Mouse (Mus musculus) gastrocnemius, postnatal 4 days (tissue): ENCODE measurements at regions not wholly inside any gene's neighbourhood (a gene's known extent, or its start where the extent isn't known, plus 50 kb on each side); places are given as distances from the start of the nearest gene placed in this dataset.

ENCODE experiments used
- DNase-seq, 2 experiments: peaks; one replicate each; pipeline ENCODE4 v3.0.0; 2021 to 2022; ENCODE audit warnings: low spot score in 2 of 2, mixed read lengths in 2 of 2

DNA sequence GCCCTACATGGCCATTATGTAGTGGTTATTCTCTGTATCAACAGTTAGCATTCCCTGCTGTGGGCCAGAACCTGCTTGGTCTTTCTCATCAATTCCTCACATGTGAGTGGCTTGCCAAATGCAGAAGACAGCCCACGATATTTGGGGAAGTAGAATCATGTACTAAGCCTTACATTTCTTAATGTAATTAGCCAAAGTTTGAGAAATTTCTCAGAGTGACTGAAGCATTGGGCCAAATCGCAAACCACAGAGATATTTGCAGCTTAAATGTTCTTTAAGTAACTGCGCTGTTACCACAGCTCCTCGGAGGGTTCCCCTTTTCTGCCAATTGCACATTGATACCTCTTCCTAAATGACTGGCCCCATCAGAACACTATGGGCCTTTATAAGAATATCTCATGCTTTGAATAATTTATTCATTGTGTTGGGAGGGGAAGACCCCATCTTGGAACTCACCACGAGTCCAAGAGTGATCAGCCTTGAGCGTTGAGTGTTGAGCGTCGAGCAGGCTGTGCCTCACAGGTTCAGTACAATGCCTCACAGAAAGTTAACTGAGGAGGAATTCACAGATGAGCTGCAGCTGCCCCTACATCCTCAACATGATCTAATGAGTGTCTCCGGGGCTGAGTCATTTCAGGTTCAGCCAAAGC, 251.7 kb downstream of the Hlx start:
- no peak for DNase-seq

DNA sequence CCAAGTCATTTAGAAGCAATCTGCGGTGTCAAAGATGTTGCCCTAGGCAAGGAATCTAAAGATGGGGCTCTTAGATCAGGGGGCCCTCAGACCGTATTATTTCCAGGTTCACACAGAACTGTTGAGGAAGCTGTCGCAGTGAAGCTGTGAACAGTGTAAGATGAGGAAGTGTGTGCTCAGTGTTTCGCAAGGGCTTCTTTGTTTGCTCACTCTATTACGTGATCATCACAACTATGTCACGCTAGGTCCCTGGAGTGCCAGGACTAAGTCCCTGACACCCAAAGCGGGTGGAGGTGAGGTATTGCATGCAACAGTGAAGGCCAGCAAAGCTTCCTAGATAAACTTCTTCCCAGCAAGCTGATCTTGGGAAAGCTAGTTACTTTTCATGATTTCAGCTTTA, 254.4 kb downstream of the Hlx start:
- no peak for DNase-seq

GRCm38 (mm10) chr1:184462481-184463124, 269.8 kb downstream of the Hlx start:
- DNase-seq: no peak

DNA sequence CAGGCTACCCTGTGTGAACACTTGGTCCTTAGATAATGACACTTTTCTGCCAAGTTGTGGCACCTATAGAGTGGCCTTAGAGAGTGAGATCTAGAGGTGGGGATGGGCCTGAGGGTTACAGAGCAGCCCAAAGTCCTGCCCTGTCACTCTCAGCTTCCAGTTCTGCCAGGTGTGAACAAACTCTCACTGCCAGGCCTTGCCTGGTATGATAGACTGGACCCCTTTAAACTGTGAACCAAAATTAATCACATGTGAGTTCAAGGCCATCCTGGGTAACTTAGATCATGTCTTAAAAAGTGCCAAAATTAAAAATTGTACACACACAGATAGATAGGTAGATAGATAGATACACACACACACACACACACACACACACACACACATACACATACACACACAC, 271.0 kb downstream of the Hlx start:
- DNase-seq: no peak

DNA sequence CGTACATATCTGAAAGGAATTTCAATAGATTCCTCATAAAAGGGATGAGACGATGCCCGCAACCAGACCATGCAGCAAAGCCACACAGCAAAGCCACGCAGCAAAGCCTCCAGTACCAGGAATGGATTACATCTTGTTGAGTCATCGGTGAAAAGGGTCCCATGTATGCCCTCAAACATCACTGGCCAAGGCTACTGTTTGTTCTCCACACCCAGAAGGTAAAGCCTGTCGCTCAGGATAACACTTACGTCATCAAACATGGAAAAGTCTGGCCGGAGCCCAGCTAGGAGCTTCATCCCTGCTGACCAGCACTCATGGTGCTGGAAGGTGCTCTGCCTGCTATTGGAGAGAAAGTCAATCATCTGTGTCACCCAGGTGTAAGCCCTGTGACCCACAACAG, 275.7 kb downstream of the Hlx start:
- no peak for DNase-seq

GRCm38 (mm10) chr1:184454381-184454780, 278.0 kb downstream of the Hlx start:
- no peak for DNase-seq

DNA sequence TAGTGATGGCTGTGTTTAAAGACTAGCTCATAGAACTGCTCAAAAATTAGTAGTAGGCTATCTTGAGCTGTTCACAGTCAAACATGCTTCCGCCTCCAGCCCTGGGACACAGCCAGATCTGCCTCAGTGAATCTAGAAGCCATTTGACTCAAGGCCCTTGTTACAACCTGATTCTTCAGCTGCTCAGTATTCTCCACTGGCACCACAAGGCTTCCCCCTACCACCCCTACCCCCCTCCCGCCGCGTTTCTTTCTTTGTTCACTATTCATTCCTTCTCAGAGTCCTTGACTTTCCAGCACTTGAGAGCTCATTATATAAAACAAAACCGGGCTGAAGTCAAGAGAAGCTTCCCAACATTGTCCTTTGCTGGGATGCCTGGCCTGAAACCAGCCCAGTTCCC, 278.7 kb downstream of the Hlx start:
- no peak for DNase-seq

- no peak for DNase-seq
Observed at GRCm38 (mm10) chr1:184453061-184453460, 279.4 kb downstream of the Hlx start.

DNA sequence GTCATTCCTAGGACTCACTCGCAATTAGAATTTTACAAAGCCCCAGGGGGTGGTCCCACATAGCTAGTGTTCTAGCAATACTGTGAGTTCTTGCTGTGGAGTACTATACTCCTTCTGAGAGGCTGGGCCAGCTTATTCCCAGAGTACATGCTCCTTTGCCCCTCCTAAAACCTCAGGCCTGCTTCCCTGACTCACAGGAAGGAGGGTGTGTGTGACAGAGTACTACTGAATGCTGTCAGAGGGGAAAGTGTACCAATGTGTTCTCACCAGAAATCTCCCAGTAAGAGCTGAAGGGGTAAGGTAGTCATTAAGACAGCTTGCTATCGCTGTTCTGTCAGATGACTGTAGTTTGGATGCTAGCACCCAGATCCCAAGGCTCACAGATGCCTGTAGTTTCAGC, 280.7 kb downstream of the Hlx start:
- no peak for DNase-seq

DNA sequence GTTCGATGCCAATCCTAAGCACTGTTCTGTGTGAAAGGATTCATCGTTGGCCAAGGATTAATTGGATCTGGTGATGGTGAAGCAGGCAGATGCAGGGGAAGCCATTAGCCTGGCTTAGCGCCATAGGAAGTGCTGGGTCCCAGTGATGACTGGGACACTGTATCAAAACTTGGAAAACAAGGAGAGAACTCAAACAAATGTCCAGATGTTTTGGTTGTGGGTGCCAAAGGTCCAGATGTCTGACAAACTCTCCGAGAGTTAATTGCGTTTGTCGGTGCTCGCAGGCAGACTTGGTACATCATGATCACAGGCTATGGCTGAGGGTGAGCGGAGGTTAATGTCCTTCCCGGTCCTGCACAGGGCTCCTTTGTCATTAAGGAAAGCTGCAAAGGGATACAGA, 283.4 kb downstream of the Hlx start:
- DNase-seq: peak in 1 of 2 experiments; percentile 65

GRCm38 (mm10) chr1:184447911-184448310, 284.5 kb downstream of the Hlx start:
- peak; percentile 73 to 84 for DNase-seq

GRCm38 (mm10) chr1:184447161-184447667, 285.2 kb downstream of the Hlx start:
- peak in 1 of 2 experiments; percentile 48 for DNase-seq

DNA sequence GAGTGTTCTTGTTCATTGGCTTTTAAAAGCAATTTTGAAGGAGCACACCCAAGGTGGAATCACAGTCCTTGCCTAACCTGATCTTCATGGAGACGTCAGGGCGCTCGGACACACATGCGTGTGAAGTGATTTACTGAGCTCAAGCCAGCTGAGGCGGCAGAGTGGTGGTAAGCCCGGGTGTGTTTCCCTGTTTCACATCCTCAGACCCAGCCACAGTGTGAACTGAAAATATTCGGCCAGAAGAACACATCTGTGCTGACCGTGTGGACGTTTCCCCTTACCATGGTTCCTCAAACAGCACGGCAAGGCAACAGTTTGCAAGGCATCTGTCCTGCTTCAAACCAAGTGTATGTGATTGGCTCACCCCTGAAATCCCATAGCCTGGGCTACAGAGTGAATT, 288.2 kb downstream of the Hlx start:
- DNase-seq: no peak

GRCm38 (mm10) chr1:184442701-184443100, 289.7 kb downstream of the Hlx start:
- no peak for DNase-seq

- no peak for DNase-seq
Observed at GRCm38 (mm10) chr1:184441005-184441557, 291.3 kb downstream of the Hlx start.

- peak in 1 of 2 experiments; percentile 28 for DNase-seq
Observed at GRCm38 (mm10) chr1:184439506-184439905, 292.9 kb downstream of the Hlx start.

- no peak for DNase-seq
Observed at GRCm38 (mm10) chr1:184436387-184436786, 296.0 kb downstream of the Hlx start.

DNA sequence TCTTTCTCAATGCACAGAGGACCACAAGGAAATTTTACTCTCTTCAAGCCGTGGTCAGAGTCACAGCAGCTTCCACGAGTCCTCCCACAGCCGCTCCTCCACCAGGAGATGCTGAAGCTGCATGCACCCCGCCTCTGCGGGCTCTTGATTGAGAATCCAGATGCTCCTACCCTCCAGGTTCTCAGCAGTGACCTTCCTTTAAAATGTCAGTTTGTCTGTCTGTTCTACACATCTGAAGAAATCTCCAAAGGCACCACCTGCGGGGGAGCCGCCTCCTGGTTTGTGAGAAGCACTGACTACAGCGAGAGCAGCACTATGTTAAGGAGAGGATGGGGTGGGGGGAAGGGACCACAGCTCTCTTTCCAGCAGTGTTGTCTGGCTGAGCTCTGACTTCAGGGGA, 303.8 kb downstream of the Hlx start:
- no peak for DNase-seq

DNA sequence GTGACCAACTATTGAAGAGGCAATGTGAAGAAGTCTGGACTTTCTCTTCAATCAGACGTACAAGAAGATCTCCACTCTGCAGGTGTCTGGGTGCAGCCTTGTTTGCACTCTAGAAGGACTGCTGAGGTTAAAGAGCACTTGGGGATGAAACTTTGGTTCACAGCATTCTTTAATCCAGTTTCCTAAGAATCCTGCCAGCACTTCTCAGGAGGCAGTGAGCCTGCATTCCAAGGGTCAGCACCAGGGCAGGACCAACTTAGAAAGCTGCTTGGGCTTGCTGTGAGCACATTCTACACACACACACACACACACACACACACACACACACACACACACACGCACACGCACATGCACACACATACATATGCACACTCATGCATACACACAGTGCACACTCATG, 304.4 kb downstream of the Hlx start:
- DNase-seq: no peak

DNA sequence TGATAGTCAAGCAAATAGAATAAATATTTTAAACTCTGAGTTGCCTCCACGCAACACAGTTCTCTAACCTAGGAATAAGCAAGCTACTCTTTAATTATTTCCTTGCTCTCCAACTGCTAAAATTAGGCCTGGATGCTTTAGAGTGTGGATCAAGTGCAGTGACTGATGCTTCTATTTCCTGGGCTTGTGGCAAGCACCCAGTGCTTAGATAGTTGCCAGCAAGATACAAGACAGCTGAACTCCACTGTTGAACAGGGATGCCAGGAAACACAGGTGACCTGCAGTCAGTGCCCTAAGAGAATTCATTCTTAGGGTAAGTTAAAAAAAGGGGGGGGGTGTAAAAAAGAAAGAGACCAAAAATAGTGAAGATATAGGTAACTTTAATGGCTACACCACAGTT, 306.7 kb downstream of the Hlx start:
- DNase-seq: no peak

DNA sequence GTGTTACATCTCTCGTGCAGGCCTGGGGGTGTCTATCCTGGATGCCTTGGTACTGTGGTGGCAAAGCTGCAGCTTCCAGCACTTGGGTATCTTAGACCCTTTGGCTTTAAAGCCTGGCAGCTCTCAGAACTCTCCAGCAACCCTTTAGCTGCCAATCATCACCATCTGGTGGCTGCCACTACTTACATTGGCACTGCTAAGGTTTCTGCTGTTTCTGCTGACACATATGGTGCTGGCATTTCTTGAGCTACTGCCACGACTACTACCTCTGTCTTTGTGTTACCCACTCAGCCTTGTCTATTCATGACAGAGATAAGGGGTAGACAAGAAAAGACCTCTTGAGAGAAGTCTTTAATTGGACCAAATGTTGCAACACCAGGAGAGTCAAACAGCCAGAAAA, 308.4 kb downstream of the Hlx start:
- no peak for DNase-seq

- DNase-seq: no peak
Observed at GRCm38 (mm10) chr1:184412596-184412995, 319.8 kb downstream of the Hlx start.

GRCm38 (mm10) chr1:184411066-184411465, 321.4 kb downstream of the Hlx start:
- DNase-seq: no peak
